Mouse (Mus musculus): ENCODE measurements around the gene Mmp15. TPM values are rescaled to one million over a fixed set of nuclear protein-coding genes. Genes with fewer than 3 reads are reported as not detected.

The Mmp15 gene
- polyA plus RNA-seq (2012; fragmentation: generic; extraction: Trizol): 45.1 TPM

- Histone ChIP-seq H3K4me3 (peak within 1 kb of the TSS; percentile 49), H3K79me2 (ENCODE audit: control insufficient read depth, insufficient read depth) (peaks cover 9% of the 10 kb centered on the region), H3K36me3 (ENCODE audit: control insufficient read depth, insufficient read depth) (no peaks in the 10 kb centered on the region), H3ac (ENCODE audit: control insufficient read depth, insufficient read length) (peak within 1 kb of the TSS; percentile 55), H3K27me3 (ENCODE audit: control insufficient read depth, insufficient read depth, insufficient read length) (no peaks in the 10 kb centered on the region), H3K4me2 (ENCODE audit: low read depth) (peak within 1 kb of the TSS; percentile 71)
- TF ChIP-seq TCF12 (IDR thresholded peaks at IDR 0.05; ENCODE audit: insufficient read depth, poor library complexity, severe bottlenecking) (no peak), E2F4 (IDR thresholded peaks at IDR 0.05; ENCODE audit: insufficient read depth) (no peak), MYOD1 (IDR thresholded peaks at IDR 0.05; ENCODE audit: control insufficient read depth in 1 of 3, insufficient read length in 2 of 3, low read depth in 2 of 3) (peak in 1 of 3 experiments; percentile 59), POLR2AphosphoS2 (IDR thresholded peaks at IDR 0.05; ENCODE audit: insufficient read length, low read depth) (peak; percentile 33), USF1 (IDR thresholded peaks at IDR 0.05; ENCODE audit: low read depth) (no peak), TCF3 (IDR thresholded peaks at IDR 0.05; ENCODE audit: insufficient read length, low read depth) (no peak), POLR2A (IDR thresholded peaks at IDR 0.05; ENCODE audit: insufficient read length, low read depth) (peak; percentile 64), MAX (IDR thresholded peaks at IDR 0.05; ENCODE audit: low read depth) (no peak), REST (IDR thresholded peaks at IDR 0.05; ENCODE audit: insufficient read depth, insufficient read length) (no peak), MYOG (IDR thresholded peaks at IDR 0.05; ENCODE audit: control insufficient read depth in 1 of 3, insufficient read depth in 1 of 3, insufficient read length in 2 of 3, low read depth in 2 of 3) (peak in 1 of 3 experiments; percentile 26)
Observed at GRCm38 (mm10) chr8:95352151-95352870, at the start of gene Mmp15. Gene Mmp15 (plus strand): TSS chr8:95352268.

GRCm38 (mm10) chr8:95302410-95302809, 49.7 kb upstream of the Mmp15 start:
- no peaks in the 10 kb centered on the region for H3K79me2 ChIP-seq (ENCODE audit: control insufficient read depth, insufficient read depth)
- H3K4me2 ChIP-seq (ENCODE audit: low read depth): no peak overlapping the region
- H3ac ChIP-seq (ENCODE audit: control insufficient read depth, insufficient read length): no peak overlapping the region
- H3K27me3 ChIP-seq (ENCODE audit: control insufficient read depth, insufficient read depth, insufficient read length): peaks cover 14% of the 10 kb centered on the region
- H3K36me3 ChIP-seq (ENCODE audit: control insufficient read depth, insufficient read depth): no peaks in the 10 kb centered on the region
- no peak overlapping the region for H3K4me3 ChIP-seq
- TF ChIP-seq POLR2A (IDR thresholded peaks at IDR 0.05; ENCODE audit: insufficient read length, low read depth) (no peak), TCF12 (IDR thresholded peaks at IDR 0.05; ENCODE audit: insufficient read depth, poor library complexity, severe bottlenecking) (no peak), REST (IDR thresholded peaks at IDR 0.05; ENCODE audit: insufficient read depth, insufficient read length) (no peak), POLR2AphosphoS2 (IDR thresholded peaks at IDR 0.05; ENCODE audit: insufficient read length, low read depth) (no peak), MYOD1 (IDR thresholded peaks at IDR 0.05; ENCODE audit: control insufficient read depth in 1 of 3, insufficient read length in 2 of 3, low read depth in 2 of 3) (no peak), USF1 (IDR thresholded peaks at IDR 0.05; ENCODE audit: low read depth) (no peak), SRF (IDR thresholded peaks at IDR 0.05; ENCODE audit: control insufficient read depth, insufficient read length, low read depth) (no peak), TCF3 (IDR thresholded peaks at IDR 0.05; ENCODE audit: insufficient read length, low read depth) (no peak), E2F4 (IDR thresholded peaks at IDR 0.05; ENCODE audit: insufficient read depth) (no peak), MYOG (IDR thresholded peaks at IDR 0.05; ENCODE audit: control insufficient read depth in 1 of 3, insufficient read depth in 1 of 3, insufficient read length in 2 of 3, low read depth in 2 of 3) (no peak), MAX (IDR thresholded peaks at IDR 0.05; ENCODE audit: low read depth) (no peak), CEBPB (IDR thresholded peaks at IDR 0.05; ENCODE audit: insufficient read depth, poor library complexity, severe bottlenecking) (no peak)

DNA sequence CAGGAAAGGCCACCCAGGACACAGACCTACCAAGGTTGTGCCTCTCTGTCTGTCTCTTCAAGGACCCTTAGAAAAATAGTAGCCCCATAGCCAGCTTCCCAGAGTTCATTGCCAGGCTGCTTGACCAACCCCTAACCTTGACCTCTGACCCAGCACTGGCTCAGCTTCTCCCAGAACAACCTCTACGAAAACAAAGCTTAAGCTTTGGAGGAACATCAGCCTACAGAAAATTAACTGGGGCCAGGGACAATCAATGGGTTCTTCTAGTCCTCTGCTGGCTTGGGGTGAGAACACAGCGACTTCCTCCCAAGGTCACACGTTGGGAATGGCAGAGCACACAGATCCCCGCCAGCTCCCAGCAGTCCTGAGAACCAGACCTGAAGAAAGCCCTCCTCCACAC, 46.5 kb upstream of the Mmp15 start:
- no peaks in the 10 kb centered on the region for H3K36me3 ChIP-seq (ENCODE audit: control insufficient read depth, insufficient read depth)
- H3K4me3 ChIP-seq: no peak overlapping the region
- no peak overlapping the region for H3ac ChIP-seq (ENCODE audit: control insufficient read depth, insufficient read length)
- TF ChIP-seq POLR2AphosphoS2 (IDR thresholded peaks at IDR 0.05; ENCODE audit: insufficient read length, low read depth) (no peak), TCF12 (IDR thresholded peaks at IDR 0.05; ENCODE audit: insufficient read depth, poor library complexity, severe bottlenecking) (no peak), POLR2A (IDR thresholded peaks at IDR 0.05; ENCODE audit: insufficient read length, low read depth) (no peak), MYOG (IDR thresholded peaks at IDR 0.05; ENCODE audit: control insufficient read depth in 1 of 3, insufficient read depth in 1 of 3, insufficient read length in 2 of 3, low read depth in 2 of 3) (no peak), MYOD1 (IDR thresholded peaks at IDR 0.05; ENCODE audit: control insufficient read depth in 1 of 3, insufficient read length in 2 of 3, low read depth in 2 of 3) (no peak), MAX (IDR thresholded peaks at IDR 0.05; ENCODE audit: low read depth) (no peak), E2F4 (IDR thresholded peaks at IDR 0.05; ENCODE audit: insufficient read depth) (no peak), REST (IDR thresholded peaks at IDR 0.05; ENCODE audit: insufficient read depth, insufficient read length) (no peak), TCF3 (IDR thresholded peaks at IDR 0.05; ENCODE audit: insufficient read length, low read depth) (no peak), USF1 (IDR thresholded peaks at IDR 0.05; ENCODE audit: low read depth) (no peak), SRF (IDR thresholded peaks at IDR 0.05; ENCODE audit: control insufficient read depth, insufficient read length, low read depth) (no peak), CEBPB (IDR thresholded peaks at IDR 0.05; ENCODE audit: insufficient read depth, poor library complexity, severe bottlenecking) (no peak)
- no peaks in the 10 kb centered on the region for H3K79me2 ChIP-seq (ENCODE audit: control insufficient read depth, insufficient read depth)
- no peak overlapping the region for H3K4me2 ChIP-seq (ENCODE audit: low read depth)
- peaks cover 4% of the 10 kb centered on the region for H3K27me3 ChIP-seq (ENCODE audit: control insufficient read depth, insufficient read depth, insufficient read length)

- Histone ChIP-seq H3ac (ENCODE audit: control insufficient read depth, insufficient read length) (no peak within 1 kb of the TSS), H3K79me2 (ENCODE audit: control insufficient read depth, insufficient read depth) (no peaks in the 10 kb centered on the region), H3K27me3 (ENCODE audit: control insufficient read depth, insufficient read depth, insufficient read length) (peaks cover 4% of the 10 kb centered on the region), H3K4me3 (no peak within 1 kb of the TSS), H3K4me2 (ENCODE audit: low read depth) (no peak within 1 kb of the TSS), H3K36me3 (ENCODE audit: control insufficient read depth, insufficient read depth) (no peaks in the 10 kb centered on the region)
- no peak for TF ChIP-seq MYOD1 (IDR thresholded peaks at IDR 0.05; ENCODE audit: control insufficient read depth in 1 of 3, insufficient read length in 2 of 3, low read depth in 2 of 3)
- no peak for TF ChIP-seq MYOG (IDR thresholded peaks at IDR 0.05; ENCODE audit: control insufficient read depth in 1 of 3, insufficient read depth in 1 of 3, insufficient read length in 2 of 3, low read depth in 2 of 3)
- no peak for TF ChIP-seq REST (IDR thresholded peaks at IDR 0.05; ENCODE audit: insufficient read depth, insufficient read length)
- TF ChIP-seq E2F4 (IDR thresholded peaks at IDR 0.05; ENCODE audit: insufficient read depth): no peak
- no peak for TF ChIP-seq POLR2AphosphoS2 (IDR thresholded peaks at IDR 0.05; ENCODE audit: insufficient read length, low read depth)
- no peak for TF ChIP-seq TCF3 (IDR thresholded peaks at IDR 0.05; ENCODE audit: insufficient read length, low read depth)
- TF ChIP-seq SRF (IDR thresholded peaks at IDR 0.05; ENCODE audit: control insufficient read depth, insufficient read length, low read depth): no peak
- TF ChIP-seq MAX (IDR thresholded peaks at IDR 0.05; ENCODE audit: low read depth): no peak
- no peak for TF ChIP-seq TCF12 (IDR thresholded peaks at IDR 0.05; ENCODE audit: insufficient read depth, poor library complexity, severe bottlenecking)
Observed at GRCm38 (mm10) chr8:95306431-95306830, 45.6 kb upstream of the Mmp15 start, which contains the start of gene Cngb1. Gene Cngb1 (minus strand): TSS chr8:95306585.
